Mouse (Mus musculus) frontal cortex, adult 2 months (tissue): ENCODE measurements at regions not wholly inside any gene's neighbourhood (a gene's known extent, or its start where the extent isn't known, plus 50 kb on each side); places are given as distances from the start of the nearest gene placed in this dataset.
A peak's percentile ranks its signal among the peaks of the same experiment; 100 is the strongest.
"Not testable (repeated sequence)": the region's sequence is repeated elsewhere in the genome, so short reads cannot be mapped to it uniquely, and the experiment has no call there.

Experiments used
- DNase-seq, 2 experiments: peaks; one replicate each; pipeline ENCODE4 v3.0.0; 2022; ENCODE audit warnings: low spot score in 1 of 2; ENCODE audit errors: extremely low spot score in 1 of 2

- no peak for DNase-seq
Measured at GRCm38 (mm10) chr13:25611986-25612385, 341.7 kb upstream of the Nrsn1 start.

DNA sequence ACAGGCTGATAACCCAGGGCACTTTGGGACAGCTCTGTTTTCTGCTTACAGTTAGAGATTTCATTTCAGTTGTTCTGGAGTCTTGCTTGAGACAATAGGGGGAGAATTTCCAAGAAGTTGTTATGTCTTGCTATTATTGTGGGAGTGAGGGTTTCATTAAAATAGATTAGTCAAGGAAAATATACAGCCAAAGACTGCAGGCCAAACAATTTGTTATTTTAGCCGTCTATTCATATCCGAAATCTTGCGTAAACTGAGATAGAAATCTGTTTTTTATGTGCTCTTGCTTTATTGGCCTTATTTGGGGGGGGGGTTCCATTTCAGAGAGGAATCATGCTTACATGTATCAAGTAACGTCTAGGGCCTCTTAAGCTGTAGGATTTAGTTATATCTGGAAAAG, 339.3 kb upstream of the Nrsn1 start:
- DNase-seq, result no peak

DNA sequence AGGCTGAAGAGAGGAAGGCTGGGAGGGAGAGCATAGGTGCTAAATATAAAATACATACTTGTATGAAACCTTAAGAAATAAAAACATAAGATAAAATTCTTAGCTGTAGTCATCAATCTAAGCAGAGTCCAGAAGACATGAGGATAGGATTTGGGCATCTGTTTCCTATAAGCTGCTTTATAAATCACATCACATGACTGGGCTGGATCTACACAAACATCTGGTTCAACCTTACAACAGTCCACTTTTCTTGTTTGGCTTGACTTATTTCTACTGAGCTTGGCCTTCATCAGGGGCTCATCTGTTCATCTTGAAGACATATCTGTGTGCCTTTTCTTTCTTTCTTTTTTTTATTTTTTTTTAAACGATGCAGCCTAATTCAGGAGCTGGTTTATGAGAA, 338.9 kb upstream of the Nrsn1 start:
- DNase-seq, result no peak

GRCm38 (mm10) chr13:25601351-25601750, 331.0 kb upstream of the Nrsn1 start:
- DNase-seq, result not testable (repeated sequence)

GRCm38 (mm10) chr13:25594629-25595028, 324.3 kb upstream of the Nrsn1 start:
- no peak for DNase-seq

GRCm38 (mm10) chr13:25570641-25571040, 300.3 kb upstream of the Nrsn1 start:
- no peak for DNase-seq

- peak; percentile 20 to 79 for DNase-seq
Measured at GRCm38 (mm10) chr13:25562746-25563145, 292.4 kb upstream of the Nrsn1 start.

DNA sequence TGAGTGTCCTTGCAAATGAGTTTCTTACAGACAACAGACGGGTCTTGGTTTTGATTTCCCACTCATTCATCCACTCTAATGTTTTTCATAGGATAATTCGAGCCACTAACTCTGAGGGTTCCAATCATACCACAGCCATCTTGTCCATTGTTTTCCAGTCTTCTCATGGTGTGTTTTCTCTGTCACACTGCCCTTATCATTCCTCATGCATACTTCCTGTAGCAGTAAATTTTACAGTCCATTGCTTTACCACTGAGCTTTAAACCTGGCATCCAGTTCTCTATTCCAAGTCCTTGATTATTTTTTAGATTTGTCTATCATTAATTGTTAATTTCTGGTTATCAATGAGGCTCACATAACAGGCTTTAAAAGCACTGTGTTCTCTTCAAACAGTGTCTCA, 290.0 kb upstream of the Nrsn1 start:
- DNase-seq, result no peak

DNA sequence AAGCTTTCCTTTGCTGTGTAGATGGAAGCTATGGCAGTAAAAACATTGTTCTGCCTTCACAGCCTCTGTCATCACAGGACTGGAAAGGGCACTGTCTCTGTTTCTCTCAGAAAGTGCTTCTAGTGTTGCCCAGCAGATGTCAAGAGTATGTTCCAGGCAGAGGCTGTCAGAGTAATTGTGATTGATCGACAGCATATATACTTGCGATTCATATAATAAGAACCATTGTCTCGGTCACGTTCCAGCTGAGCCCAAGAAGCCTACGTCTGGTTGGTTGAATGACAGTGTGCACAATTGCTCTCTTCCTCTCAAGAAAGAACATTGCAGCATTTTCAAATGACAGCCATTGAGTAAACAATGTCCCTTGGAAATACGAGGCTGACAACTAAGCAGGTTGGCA, 284.7 kb upstream of the Nrsn1 start:
- DNase-seq, result no peak

- DNase-seq, result no peak
Measured at GRCm38 (mm10) chr13:25548551-25548950, 278.2 kb upstream of the Nrsn1 start.

GRCm38 (mm10) chr13:25547150-25548145, 277.1 kb upstream of the Nrsn1 start:
- no peak for DNase-seq

- no peak for DNase-seq
Measured at GRCm38 (mm10) chr13:25524094-25524493, 253.8 kb upstream of the Nrsn1 start.

GRCm38 (mm10) chr13:25507355-25507754, 237.1 kb upstream of the Nrsn1 start:
- DNase-seq, result no peak

GRCm38 (mm10) chr13:25494492-25495034, 224.3 kb upstream of the Nrsn1 start:
- DNase-seq, result no peak

DNA sequence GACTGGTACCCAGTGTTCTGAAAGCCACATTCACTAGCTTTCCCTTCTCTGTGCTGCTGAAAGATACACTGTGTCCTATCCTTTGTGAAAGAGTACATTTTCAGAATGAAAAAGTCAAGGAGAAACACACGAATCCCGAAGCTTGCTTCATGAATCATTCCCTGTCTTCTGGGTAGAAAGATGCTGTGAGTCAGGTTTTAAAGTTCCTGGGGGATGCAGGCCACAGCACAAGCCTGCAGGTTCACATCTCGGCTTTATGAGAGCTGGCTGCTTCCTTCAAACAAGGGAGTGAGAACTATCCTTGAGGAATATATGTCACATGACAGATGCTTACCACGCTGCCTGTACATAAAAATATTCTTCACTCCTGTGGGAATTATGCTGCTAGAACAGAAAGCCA, 219.7 kb upstream of the Nrsn1 start:
- DNase-seq, result peak; percentile 3 to 16

GRCm38 (mm10) chr13:25483309-25483708, 213.0 kb upstream of the Nrsn1 start:
- DNase-seq, result no peak

DNA sequence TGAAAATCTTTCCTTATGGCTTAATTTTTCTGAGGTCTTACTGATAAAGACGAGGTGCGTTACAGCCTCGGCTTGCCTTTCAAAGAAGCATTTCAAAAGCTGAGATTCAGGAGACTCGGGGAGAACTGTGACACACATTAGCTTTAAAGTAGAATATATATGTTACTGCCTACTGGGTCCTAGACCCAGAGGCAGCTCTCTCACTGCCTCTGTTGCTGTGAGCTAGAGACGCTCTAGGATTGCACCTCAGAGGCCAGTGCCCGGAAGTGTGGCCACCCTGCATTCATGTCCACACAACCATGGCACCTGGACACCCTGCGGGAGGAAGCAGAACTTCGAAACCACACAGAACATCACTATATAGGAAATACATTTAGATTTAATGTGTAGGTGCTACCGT, 181.6 kb upstream of the Nrsn1 start:
- no peak for DNase-seq

- no peak for DNase-seq
Measured at GRCm38 (mm10) chr13:25451357-25451861, 181.1 kb upstream of the Nrsn1 start.

DNA sequence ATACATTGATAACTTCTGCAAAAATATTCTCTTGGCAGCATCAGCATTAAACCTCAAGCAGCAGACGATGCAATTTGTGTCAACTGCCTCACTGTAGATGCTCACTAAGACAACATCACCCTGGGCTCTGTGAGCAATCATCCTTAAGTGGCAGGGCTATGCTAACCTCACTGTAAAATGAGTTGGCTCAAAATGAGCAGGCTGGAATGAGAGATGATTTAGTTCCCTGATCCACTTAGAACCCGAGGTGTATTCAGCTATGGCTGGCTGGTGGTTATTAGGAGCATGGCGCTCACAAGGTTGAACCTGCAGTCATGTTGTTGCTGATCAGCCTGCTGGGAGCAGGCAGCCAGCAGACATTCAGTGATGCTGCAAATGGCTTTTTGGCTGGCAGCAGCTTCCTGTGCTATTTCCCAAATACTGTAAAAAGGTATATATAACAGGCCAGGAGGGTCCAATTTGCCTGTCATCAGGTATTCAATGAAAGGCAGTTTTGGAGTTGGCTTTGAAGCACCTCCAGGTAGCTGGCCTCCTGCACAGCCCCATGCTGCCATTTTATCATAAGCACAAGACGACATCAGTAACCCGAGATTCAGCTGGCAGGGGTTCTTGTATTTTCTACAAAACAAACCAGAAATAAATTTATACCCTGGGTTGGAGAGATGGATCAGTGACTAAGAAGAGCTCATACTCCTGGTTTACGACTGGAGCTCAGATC, 159.6 kb upstream of the Nrsn1 start:
- DNase-seq, result no peak

- no peak for DNase-seq
Measured at GRCm38 (mm10) chr13:25403182-25403795, 133.0 kb upstream of the Nrsn1 start.

DNA sequence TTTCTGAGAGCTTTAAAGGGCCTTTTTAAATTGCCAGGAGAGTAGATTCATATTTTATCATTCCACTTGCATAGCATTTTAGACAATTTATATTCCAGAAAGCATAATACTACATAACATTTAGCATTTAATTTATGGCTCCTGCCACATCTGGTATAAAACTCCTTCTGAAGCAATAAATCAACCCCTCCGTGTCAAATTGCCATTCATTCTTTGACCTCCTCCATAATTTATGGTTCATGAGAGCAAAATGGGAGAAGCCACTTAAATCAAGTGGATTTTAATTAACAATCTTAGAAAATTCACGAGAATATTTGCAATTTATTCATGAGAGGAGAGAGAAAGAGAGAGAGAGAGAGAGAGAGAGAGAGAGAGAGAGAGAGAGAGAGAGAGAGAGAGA, 132.4 kb upstream of the Nrsn1 start:
- DNase-seq, result no peak
